Mouse (Mus musculus): ENCODE data around the gene Mast4.

The Mast4 gene

GRCm38 (mm10) chr13:102895894-102896293 lies 438.4 kb downstream of the Mast4 start:
- in situ Hi-C loops (cut with MboI, MseI): no loop called here

GRCm38 (mm10) chr13:102894287-102895234 lies 439.7 kb downstream of the Mast4 start:
- in situ Hi-C loops (cut with MboI, MseI): no loop called here

- in situ Hi-C loops (cut with MboI, MseI): no loop called here
Measured at GRCm38 (mm10) chr13:102892783-102893182, 441.5 kb downstream of the Mast4 start.

- in situ Hi-C loops (cut with MboI, MseI): no loop called here
Measured at GRCm38 (mm10) chr13:102889989-102890388, 444.3 kb downstream of the Mast4 start.

GRCm38 (mm10) chr13:102889537-102889936 lies 444.8 kb downstream of the Mast4 start:
- in situ Hi-C loops (cut with MboI, MseI): no loop called here

- in situ Hi-C loops (cut with MboI, MseI): no loop called here
Measured at GRCm38 (mm10) chr13:102888895-102889490, 445.3 kb downstream of the Mast4 start.

GRCm38 (mm10) chr13:102888211-102888610 lies 446.1 kb downstream of the Mast4 start:
- in situ Hi-C loops (cut with MboI, MseI): no loop called here

GRCm38 (mm10) chr13:102887534-102887933 lies 446.8 kb downstream of the Mast4 start:
- in situ Hi-C loops (cut with MboI, MseI): no loop called here

GRCm38 (mm10) chr13:102886788-102887187 lies 447.5 kb downstream of the Mast4 start:
- in situ Hi-C loops (cut with MboI, MseI): no loop called here

GRCm38 (mm10) chr13:102886147-102886546 lies 448.1 kb downstream of the Mast4 start:
- in situ Hi-C loops (cut with MboI, MseI): no loop called here

GRCm38 (mm10) chr13:102880381-102881076 lies 453.8 kb downstream of the Mast4 start:
- in situ Hi-C loops (cut with MboI, MseI): no loop called here

- in situ Hi-C loops (cut with MboI, MseI): no loop called here
Measured at GRCm38 (mm10) chr13:102878631-102879030, 455.7 kb downstream of the Mast4 start.

GRCm38 (mm10) chr13:102877766-102878325 lies 456.5 kb downstream of the Mast4 start:
- in situ Hi-C loops (cut with MboI, MseI): no loop called here

GRCm38 (mm10) chr13:102877154-102877553 lies 457.1 kb downstream of the Mast4 start:
- in situ Hi-C loops (cut with MboI, MseI): no loop called here

GRCm38 (mm10) chr13:102875520-102875919 lies 458.8 kb downstream of the Mast4 start:
- in situ Hi-C loops (cut with MboI, MseI): no loop called here

- in situ Hi-C loops (cut with MboI, MseI): no loop called here
Measured at GRCm38 (mm10) chr13:102875144-102875476, 459.2 kb downstream of the Mast4 start.

GRCm38 (mm10) chr13:102874465-102875143 lies 459.7 kb downstream of the Mast4 start:
- in situ Hi-C loops (cut with MboI, MseI): no loop called here

- in situ Hi-C loops (cut with MboI, MseI): no loop called here
Measured at GRCm38 (mm10) chr13:102873412-102874016, 460.8 kb downstream of the Mast4 start.

GRCm38 (mm10) chr13:102871380-102872104 lies 462.8 kb downstream of the Mast4 start:
- in situ Hi-C loops (cut with MboI, MseI): no loop called here

GRCm38 (mm10) chr13:102869541-102869940 lies 464.8 kb downstream of the Mast4 start:
- in situ Hi-C loops (cut with MboI, MseI): loop anchor here (10.0 kb wide), 1 partner anchor 1095 kb away; no protein-coding TSS in a partner anchor

All from T-helper 1 cell (primary cell).